Mouse (Mus musculus): ENCODE results near the gene Fn3krp. TPM values are rescaled to one million over a fixed set of nuclear protein-coding genes. Genes with fewer than 3 reads are reported as not detected.
A peak's percentile ranks its signal among the peaks of the same experiment; 100 is the strongest.

Fn3krp gene
- polyA plus RNA-seq, 1 experiment: 9.8 TPM

DNA sequence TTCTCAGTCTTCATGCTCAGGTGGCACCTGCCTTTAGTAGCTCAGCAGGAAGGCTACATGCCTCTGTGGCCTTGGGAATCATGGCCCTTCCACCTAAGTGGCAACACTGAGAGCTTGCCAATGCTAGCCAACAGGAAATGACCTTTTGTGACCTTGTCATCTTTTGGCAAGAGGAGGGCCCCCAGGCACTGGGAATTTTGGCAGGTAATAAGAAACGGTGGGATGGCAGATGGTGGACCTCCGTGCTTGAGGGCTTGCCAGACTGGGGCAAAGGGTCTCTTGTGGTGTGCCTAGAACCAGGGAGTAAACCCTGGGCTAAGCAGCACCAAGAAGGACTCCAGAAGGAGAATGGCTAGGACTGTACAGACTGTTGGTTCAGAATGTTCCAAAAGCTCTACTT lies 20.9 kb downstream of the Fn3krp start:
- no peak for DNase-seq (ENCODE audit: low read depth)

DNA sequence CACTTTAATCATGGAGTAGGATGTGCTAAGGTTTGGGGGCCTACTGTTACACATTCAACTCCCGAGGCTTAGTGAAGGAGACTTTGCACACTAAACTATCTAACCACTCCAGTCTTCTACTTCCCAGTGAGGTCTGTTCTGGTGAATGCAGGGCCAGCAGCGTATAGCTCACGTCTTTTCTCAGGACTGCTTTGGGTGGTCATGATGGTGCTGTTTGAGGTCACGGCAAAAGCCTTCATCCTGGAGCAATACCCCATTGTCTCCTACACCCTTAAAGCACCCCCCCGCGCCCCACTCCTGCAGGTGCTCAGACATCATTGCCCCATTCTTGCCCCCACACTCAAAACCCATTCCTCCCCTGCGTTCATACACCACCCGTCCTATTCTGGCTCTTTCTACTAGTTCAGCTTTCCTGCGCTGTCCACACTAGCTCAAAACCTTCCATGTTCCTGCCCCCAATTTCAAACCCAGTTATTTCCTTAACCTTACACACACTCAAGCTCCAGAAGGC lies 30.1 kb downstream of the Fn3krp start:
- DNase-seq (ENCODE audit: low read depth): no peak

DNA sequence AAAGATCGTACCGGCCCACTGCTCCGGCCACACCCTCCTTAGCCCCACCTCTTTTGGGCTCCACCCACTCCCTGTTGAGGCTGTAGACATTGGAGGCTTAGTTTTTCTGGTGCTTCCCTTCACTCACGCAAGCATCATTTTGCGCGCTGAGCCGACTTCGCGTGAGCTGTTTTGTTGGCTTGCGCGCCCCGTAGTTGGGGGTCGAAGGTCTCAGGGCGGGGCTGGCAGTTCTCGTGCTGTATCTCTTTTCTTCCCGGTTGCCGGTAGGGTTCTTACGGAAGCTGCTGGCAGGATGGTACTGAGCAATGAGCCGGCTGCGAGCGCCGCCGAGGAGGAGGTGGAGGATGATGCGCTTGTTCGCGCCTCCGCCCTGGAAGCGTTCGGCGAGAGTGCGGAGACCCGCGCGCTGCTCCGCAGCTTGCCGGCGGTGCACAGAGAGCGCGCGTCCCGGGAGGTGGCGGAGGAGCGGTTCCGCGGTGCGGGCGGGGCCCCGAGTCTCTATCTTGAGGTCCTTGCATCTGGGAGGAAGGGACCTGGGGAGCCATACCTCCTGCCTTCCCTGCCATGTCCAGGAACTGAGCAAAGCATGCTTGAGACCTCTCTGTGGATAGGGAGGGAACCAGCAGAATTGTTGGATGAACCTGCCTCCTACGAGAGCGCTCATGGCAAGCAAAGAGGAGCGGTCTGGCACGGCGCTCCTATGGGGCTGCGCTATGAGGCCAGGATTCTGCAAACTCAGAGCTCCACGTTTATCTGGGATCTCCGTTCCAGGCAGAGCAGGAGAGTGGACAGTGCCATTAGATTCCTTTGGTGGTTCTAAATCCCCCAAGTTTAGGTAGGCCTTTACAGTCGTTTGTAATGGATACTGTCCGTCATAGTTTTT lies 30.8 kb downstream of the Fn3krp start, which contains the start of gene Tbcd:
Gene Tbcd (plus strand): TSS at position 197 of the 883 bp plus-strand sequence.
- peak; percentile 75 for DNase-seq (ENCODE audit: low read depth)

DNA sequence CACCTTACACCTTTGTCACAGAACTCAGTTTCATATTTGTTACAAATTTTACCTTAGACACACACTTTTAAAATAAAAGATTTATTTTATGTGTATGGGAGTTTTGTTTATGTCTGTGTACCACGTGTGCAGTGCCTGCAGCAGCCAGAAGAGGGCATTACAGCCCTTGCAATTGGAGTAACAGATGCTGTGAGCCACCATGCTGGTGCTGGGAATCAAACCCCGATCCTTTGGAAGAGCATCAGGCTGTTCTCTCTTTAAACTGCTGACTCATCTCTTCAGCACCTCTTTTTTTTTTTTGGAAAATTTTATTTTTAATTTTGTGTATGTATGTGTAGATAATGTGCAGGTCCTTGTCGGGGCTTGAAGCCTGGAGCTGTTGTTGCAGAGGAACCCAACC lies 36.7 kb downstream of the Fn3krp start:
- no peak for DNase-seq (ENCODE audit: low read depth)

DNA sequence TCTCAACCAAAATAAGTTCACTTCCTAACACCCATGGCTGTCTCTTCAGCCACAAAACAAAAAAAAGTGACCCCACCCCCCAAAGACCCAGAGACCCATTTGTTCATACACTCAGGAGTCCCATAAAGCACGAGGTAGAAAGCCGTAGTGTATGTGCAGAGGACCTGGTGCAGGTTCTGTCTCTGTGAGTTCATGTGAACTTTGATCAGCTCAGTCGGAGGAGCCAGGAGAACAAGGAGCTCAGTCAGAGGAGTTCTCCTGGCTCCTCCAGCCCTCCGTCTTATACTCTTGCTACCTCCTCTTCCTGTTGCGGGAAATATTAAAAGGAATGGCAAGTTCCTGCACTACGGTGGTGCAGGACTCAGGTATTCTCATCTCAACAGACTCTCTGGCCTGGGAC lies 46.2 kb downstream of the Fn3krp start:
- no peak for DNase-seq (ENCODE audit: low read depth)

DNA sequence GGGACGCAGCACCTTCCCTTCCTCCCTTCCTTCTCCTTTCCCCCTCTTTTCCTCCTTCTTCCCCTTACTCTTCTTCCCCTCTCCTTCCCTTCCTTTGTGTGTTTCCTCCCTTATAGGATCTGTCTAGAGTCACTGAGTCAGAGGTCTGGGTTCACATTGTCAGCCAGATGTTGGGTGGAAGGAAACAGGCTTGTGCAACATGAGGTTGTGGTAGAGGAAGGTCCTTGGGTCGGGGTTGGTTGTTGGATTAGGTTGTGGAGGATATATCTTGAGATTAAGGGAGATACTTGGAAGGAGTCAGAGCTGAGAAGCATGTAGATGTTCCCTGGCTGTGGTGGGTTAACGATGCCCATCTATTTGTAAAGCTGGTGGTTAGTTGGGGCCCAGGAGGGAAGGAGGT lies 53.6 kb downstream of the Fn3krp start:
- DNase-seq (ENCODE audit: low read depth): no peak

DNA sequence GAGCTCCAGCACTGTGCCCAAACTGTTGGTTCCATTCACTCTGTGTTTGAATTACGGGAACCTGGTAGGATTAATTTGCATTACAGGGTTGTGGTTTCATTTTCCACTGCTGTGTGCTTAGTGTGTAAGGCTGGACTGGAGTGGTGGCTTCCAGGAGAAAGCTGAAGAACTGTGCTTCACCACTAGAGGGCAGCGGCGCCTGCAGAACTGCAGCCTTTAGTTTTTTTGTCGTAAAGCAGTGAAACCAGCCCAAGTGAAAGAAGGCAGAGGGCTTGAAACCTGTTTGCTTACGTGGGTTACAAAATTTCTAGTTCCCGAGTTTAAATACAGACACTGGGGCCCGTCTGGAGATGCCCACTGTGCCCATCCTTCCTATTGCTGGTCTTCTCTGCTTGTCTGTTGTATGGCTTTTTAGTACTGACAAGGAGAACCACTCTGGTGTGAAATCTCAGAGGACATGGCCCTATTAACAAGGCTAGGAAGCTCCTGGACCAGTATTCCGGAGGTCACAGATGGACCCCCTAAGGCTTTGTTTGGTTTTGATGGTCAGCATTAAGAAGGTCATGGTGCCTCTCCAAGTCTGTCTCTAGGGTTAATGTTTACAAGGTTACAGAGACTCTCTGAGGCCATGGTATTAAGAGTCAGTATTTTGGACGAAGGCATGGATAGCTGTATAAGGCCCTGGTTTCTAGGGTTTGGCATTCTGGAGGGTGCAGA lies 54.7 kb downstream of the Fn3krp start:
- DNase-seq (ENCODE audit: low read depth): no peak

DNA sequence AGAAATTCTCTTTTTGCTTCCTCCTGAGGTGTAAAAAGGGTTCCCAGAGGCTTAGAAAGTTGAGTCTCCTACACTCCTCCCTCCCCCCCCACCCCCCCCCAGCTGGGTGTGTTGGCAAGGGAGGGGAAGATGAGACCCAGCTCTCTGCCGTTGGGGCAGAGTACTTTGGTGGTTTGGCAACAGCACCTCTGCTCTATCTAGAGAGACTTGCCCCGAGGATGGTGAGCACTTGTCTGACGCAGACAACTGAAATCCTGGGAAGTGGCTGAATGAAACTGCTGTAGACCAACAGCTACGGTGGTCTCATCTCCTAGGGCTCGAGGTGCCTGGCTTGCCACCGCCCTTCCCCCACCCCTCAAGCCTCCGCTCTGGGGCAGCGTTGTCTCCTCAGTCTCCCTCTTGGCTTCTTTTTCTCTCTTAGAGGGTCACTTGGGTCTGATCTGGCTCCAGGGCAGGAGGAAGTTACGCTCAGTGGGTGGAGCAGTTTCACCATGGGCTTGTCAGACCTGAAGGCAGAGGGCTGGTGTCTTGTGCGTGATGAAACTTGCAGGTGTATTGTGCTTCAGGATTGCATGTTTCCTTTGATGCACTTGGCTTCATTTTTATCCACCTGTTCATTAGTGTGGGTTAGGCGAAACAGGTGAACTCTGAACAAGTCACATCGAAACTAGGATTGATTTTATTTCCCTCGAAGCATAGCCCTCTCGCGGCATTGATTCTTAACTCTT lies 58.4 kb downstream of the Fn3krp start:
- peak; percentile 85 for DNase-seq (ENCODE audit: low read depth)

Other genes starting within 250 kb of the Fn3krp start
- 22.8 and 36.9 TPM in 2 replicates for gene Hexdc, start 217.0 kb upstream of the Fn3krp start, polyA plus RNA-seq (2012; rRNA removed)
- gene Ogfod3, start 216.7 kb upstream of the Fn3krp start, polyA plus RNA-seq (2012; rRNA removed): 28.8 and 34.4 TPM in 2 replicates
- gene Cybc1, start 192.1 kb upstream of the Fn3krp start, polyA plus RNA-seq (2012; rRNA removed): 27.5 and 40.6 TPM in 2 replicates
- gene Narf, start 184.1 kb upstream of the Fn3krp start, polyA plus RNA-seq (2012; rRNA removed): 30.3 and 48.1 TPM in 2 replicates
- gene Foxk2, start 161.4 kb upstream of the Fn3krp start, polyA plus RNA-seq (2012; rRNA removed): 41.4 and 43.9 TPM in 2 replicates
- 51.3 and 66.2 TPM in 2 replicates for gene Wdr45b, start 67.0 kb upstream of the Fn3krp start, polyA plus RNA-seq (2012; rRNA removed)
- 9.2 and 9.4 TPM in 2 replicates for gene Rab40b, start 33.1 kb upstream of the Fn3krp start, polyA plus RNA-seq (2012; rRNA removed)
- gene Fn3k, start 13.5 kb downstream of the Fn3krp start, polyA plus RNA-seq (2012; rRNA removed): 1.9 and 2.4 TPM in 2 replicates
- 68.5 and 99.9 TPM in 2 replicates for gene Tbcd, start 30.5 kb downstream of the Fn3krp start, polyA plus RNA-seq (2012; rRNA removed)
- 6.7 and 13.2 TPM in 2 replicates for gene Zfp750, start 97.9 kb downstream of the Fn3krp start, polyA plus RNA-seq (2012; rRNA removed)

Data from gonadal fat pad, adult 2 months (tissue).